Mouse (Mus musculus): ENCODE results near the gene Ubp1.

Ubp1 gene

GRCm38 (mm10) chr9:113970041-113970440, 39.3 kb downstream of the Ubp1 start:
- DNase-seq, result no peak

GRCm38 (mm10) chr9:113971615-113972014, 40.9 kb downstream of the Ubp1 start:
- DNase-seq, result no peak

GRCm38 (mm10) chr9:113973857-113974256, 43.1 kb downstream of the Ubp1 start:
- no peak for DNase-seq

- no peak for DNase-seq
These were observed 44.2 kb downstream of the Ubp1 start for GRCm38 (mm10) chr9:113974945-113975344.

GRCm38 (mm10) chr9:113975442-113975841, 44.7 kb downstream of the Ubp1 start:
- no peak for DNase-seq

GRCm38 (mm10) chr9:113976264-113976663, 45.5 kb downstream of the Ubp1 start:
- no peak for DNase-seq

GRCm38 (mm10) chr9:113977225-113977840, 46.6 kb downstream of the Ubp1 start:
- DNase-seq, result no peak

- no peak for DNase-seq
These were observed 47.9 kb downstream of the Ubp1 start for GRCm38 (mm10) chr9:113978656-113979055.

- peak; percentile 45 for DNase-seq
These were observed 48.6 kb downstream of the Ubp1 start for GRCm38 (mm10) chr9:113979356-113979755.

GRCm38 (mm10) chr9:113981099-113981880, 50.6 kb downstream of the Ubp1 start:
- peak; percentile 28 for DNase-seq

- no peak for DNase-seq
These were observed 51.7 kb downstream of the Ubp1 start for GRCm38 (mm10) chr9:113982451-113982850.

GRCm38 (mm10) chr9:113982883-113983670, 52.3 kb downstream of the Ubp1 start:
- no peak for DNase-seq

GRCm38 (mm10) chr9:113984946-113985620, 54.3 kb downstream of the Ubp1 start:
- DNase-seq, result peak; percentile 69

GRCm38 (mm10) chr9:113990547-113991248, 60.0 kb downstream of the Ubp1 start:
- DNase-seq, result peak; percentile 89

- DNase-seq, result no peak
These were observed 62.1 kb downstream of the Ubp1 start for GRCm38 (mm10) chr9:113992810-113993209.

GRCm38 (mm10) chr9:113998311-113998710, 67.6 kb downstream of the Ubp1 start:
- DNase-seq, result no peak

- peak; percentile 59 for DNase-seq
These were observed 76.1 kb downstream of the Ubp1 start for GRCm38 (mm10) chr9:114006801-114007200.

- DNase-seq, result peak; percentile 25
These were observed 77.2 kb downstream of the Ubp1 start for GRCm38 (mm10) chr9:114007850-114008350.

GRCm38 (mm10) chr9:114009526-114009925, 78.8 kb downstream of the Ubp1 start:
- DNase-seq, result no peak

- DNase-seq, result no peak
These were observed 80.5 kb downstream of the Ubp1 start for GRCm38 (mm10) chr9:114011203-114011602.

GRCm38 (mm10) chr9:114014034-114014433, 83.3 kb downstream of the Ubp1 start:
- DNase-seq, result no peak

GRCm38 (mm10) chr9:114015724-114016123, 85.0 kb downstream of the Ubp1 start:
- DNase-seq, result no peak
